Mouse (Mus musculus) hindbrain, embryonic 16.5 days (tissue): ENCODE measurements at regions not wholly inside any gene's neighbourhood (a gene's known extent, or its start where the extent isn't known, plus 50 kb on each side); places are given as distances from the start of the nearest gene placed in this dataset. TPM values are rescaled to one million over a fixed set of nuclear protein-coding genes. Genes with fewer than 3 reads are reported as not detected.

Experiments used
- microRNA-seq: library from miRNA; unstranded; fragments of <30 nt; microRNA quantifications from one replicate; pipeline ENCODE4, GENCODE M21; 2017

Small RNAs in the stretch of these regions (microRNA-seq; reads per million reads assigned to microRNA genes)
- not detected for gene Gm44396
